Mouse (Mus musculus) common myeloid progenitor, adult 5-6 weeks (primary cell): ENCODE measurements at regions not wholly inside any gene's neighbourhood (a gene's known extent, or its start where the extent isn't known, plus 50 kb on each side); places are given as distances from the start of the nearest gene placed in this dataset.
"Not testable (repeated sequence)": the region's sequence is repeated elsewhere in the genome, so short reads cannot be mapped to it uniquely, and the experiment has no call there.

Experiments
- ATAC-seq: replicated peaks from 2 replicates; pipeline ENCODE4 v1.8.0; 2016; ENCODE audit warnings: low read depth, mild to moderate bottlenecking, moderate TSS enrichment, inconsistent platforms; ENCODE audit not compliant: poor library complexity, severe bottlenecking

GRCm38 (mm10) chr6:67679106-67679505 lies 143.5 kb upstream of the Tacstd2 start:
- ATAC-seq = not testable (repeated sequence)

- 0 out of 2 replicates have a peak, but pooled peaks have one; percentile 27 for ATAC-seq
Measured at GRCm38 (mm10) chr6:67674717-67675116, 139.1 kb upstream of the Tacstd2 start.

DNA sequence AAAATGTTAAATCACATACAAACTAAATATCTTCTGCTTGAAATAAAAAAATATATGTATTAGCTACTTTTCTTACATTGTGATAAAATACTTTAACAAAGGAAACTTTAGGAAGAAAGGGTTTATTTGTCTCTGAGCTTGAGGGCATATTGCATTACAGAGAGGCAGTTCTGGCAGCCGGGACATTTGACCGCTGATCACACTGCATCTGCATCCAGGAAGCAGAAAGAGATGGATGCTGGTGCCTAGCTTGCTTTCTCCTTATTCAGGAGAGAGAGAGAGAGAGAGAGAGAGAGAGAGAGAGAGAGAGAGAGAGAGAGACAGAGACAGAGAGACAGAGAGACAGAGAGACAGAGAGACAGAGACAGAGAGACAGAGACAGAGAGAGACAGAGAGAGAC lies 137.7 kb upstream of the Tacstd2 start:
- ATAC-seq = 0 out of 2 replicates have a peak, but pooled peaks have one; percentile 36

DNA sequence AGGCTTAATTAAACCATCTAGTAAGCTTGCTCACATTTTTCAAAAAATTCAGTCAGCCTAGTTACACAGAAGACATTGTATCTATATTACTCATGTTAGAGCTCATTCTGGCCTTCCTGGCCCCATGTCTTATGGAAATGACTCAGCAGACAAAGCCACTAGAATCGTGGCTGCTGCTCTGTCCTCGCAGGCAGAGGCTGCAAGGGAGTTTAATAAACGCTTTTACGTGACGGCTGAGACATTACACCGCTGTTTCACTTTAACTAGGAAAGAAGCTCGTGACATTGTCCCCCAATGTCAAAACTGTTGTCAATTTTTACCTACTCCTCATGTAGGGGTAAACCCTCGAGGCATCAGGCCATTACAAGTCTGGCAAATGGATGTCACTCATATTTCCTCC lies 132.5 kb upstream of the Tacstd2 start:
- not testable (repeated sequence) for ATAC-seq

DNA sequence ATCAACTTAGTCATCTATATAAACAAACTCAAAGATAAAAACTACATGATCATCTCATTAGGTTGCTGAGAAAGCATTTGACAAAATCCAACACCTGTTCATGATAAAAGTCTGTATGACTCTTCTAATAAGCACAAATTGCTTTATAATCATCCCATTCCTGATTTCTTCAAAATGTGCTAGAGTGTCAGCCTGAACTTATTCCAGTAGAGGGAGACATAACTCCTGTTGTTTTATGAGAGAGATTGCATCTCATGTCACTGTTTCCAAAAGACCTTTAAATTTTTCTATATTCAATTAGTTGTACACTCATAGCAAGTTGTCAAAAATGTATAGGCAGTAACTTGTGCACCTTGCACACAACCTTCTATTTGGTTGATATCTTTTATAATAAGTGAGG lies 96.0 kb upstream of the Tacstd2 start:
- 0 out of 2 replicates have a peak, but pooled peaks have one; percentile 58 for ATAC-seq

DNA sequence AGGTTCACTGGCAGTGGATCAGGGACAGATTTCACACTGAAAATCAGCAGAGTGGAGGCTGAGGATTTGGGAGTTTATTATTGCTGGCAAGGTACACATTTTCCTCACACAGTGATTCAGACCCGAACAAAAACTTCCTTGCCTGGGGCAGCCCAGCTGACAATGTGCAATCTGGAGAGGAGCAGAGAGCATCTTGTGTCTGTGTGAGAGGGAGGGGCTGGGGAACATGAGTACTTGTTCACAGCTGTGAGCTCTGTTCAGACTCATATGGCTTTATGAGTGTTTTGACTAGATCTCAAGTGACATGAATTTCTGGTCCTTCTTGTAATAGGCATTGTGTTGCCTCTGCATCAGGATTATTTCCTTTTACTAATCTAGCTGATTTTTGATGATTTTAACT lies 74.8 kb upstream of the Tacstd2 start:
- ATAC-seq = no peak

GRCm38 (mm10) chr6:67609461-67609860 lies 73.9 kb upstream of the Tacstd2 start:
- not testable (repeated sequence) for ATAC-seq
